Mouse (Mus musculus) forebrain, embryonic 10.5 days (tissue): Measurements from ENCODE around the gene Sned1. TPM values are rescaled to one million over a fixed set of nuclear protein-coding genes. Genes with fewer than 3 reads are reported as not detected.
A peak's percentile ranks its signal among the peaks of the same experiment; 100 is the strongest.

Experiments used
- DNase-seq: peaks from one replicate; pipeline ENCODE4 v3.0.0-alpha.2; 2017; ENCODE audit warnings: low spot score; ENCODE audit errors: extremely low spot score
- H3K27ac ChIP-seq: fragments of 300-500 bp; sonication (generic); 2 replicates; pipeline ENCODE4 v1.5.1; 2016; ENCODE audit warnings: mild to moderate bottlenecking
- H3K27me3 ChIP-seq: fragments of 300-500 bp; sonication (generic); 2 replicates; pipeline ENCODE4 v1.6.1; 2016; ENCODE audit warnings: mild to moderate bottlenecking; ENCODE audit not compliant: poor library complexity, severe bottlenecking
- H3K36me3 ChIP-seq: fragments of 300-500 bp; sonication (generic); replicated peaks from 2 replicates; pipeline ENCODE4 v1.6.1; 2016; ENCODE audit warnings: mild to moderate bottlenecking, moderate library complexity
- H3K4me1 ChIP-seq: fragments of 300-500 bp; sonication (generic); 2 replicates; pipeline ENCODE4 v1.6.1; 2016
- H3K4me3 ChIP-seq: fragments of 300-500 bp; sonication (generic); 2 replicates; pipeline ENCODE4 v1.5.1; 2016; ENCODE audit warnings: mild to moderate bottlenecking, moderate library complexity
- H3K9me3 ChIP-seq: fragments of 300-500 bp; sonication (generic); 2 replicates; pipeline ENCODE4 v1.6.1; 2016; ENCODE audit warnings: mild to moderate bottlenecking, moderate library complexity
- WGBS: fragments of 180-500 bp; shearing (Covaris S2); methylation state at CpG from one replicate; pipeline ENCODE4 v1.1.7; 2016; 5-methylcytosine and 5-hydroxymethylcytosine counted together
- polyA plus RNA-seq: library from polyadenylated mRNA; unstranded; fragments of >200 nt; fragmentation: Nextera tagmentation; extraction: Ambion mirVana; gene quantifications from 2 replicates; pipeline ENCODE4 v1.2.1, GENCODE M21; 2016

Gene Sned1
- polyA plus RNA-seq, 1 experiment from 2014 or later: 1.9 TPM

DNA sequence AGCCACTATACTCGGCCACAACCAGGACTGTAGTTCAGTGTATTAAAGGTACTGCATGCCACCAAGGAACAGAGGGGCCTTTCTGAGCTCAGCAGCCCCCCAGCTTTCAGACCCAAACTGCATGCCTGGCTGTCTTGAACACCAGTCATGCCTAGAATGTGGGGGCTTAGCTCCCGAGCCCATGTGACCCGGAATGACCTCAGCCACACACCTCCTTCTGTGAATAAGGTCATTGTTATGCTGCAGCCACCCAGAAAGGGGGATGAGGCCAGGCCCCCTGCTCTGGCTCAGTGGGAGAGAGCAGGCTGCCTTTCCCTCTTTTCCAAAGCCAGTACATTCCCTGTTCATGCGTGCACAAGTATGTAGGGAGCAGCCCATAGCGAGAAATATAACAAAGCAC lies 21.0 kb upstream of the Sned1 start:
- Histone ChIP-seq H3K9me3 (no peaks in the 10 kb centered on the region), H3K27me3 (peaks cover 4% of the 10 kb centered on the region; the same call in 1 of the 2 replicates), H3K4me1 (peaks cover 62% of the 10 kb centered on the region), H3K36me3 (no peaks in the 10 kb centered on the region), H3K27ac (peak overlapping the region; percentile 67), H3K4me3 (no peak overlapping the region)
- 28% methylated on average over 5 of the region's 5 CpGs for WGBS
- peak; percentile 24 for DNase-seq

DNA sequence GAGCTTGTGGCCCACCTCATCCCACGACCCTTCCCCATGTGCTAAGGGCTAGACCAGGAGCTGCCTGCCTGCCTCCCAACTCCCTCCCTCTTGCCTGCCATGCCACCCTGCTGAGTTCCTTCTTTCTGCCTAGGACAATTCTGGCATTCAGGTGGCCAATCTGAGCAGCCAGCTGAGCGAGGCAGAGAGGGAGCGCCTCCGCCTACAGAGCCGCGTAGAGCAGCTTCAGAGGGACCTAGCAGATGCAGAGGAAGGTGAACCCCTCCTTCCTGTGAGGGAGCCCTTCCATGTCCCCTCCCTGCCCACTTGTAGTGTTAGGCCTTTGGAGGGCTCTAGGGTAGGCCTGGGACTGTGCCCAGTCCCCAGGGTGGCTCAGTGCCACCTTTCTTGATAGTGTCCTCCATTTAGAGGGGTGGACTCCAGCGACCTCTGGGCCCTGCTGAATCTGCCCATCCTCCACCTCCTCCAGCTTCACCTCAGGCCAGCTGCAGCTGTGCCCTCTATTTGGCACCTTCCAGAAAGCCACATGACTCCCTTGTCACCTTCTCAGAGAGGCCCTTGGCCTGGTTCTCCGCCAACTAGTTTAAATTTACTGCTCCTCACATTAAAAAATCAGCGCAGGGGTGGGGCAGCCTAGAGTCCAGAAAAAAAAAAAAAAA lies 18.7 kb upstream of the Sned1 start:
- DNase-seq: no peak
- Histone ChIP-seq H3K27ac (peak overlapping the region; percentile 56), H3K27me3 (peaks cover 4% of the 10 kb centered on the region; the same call in 1 of the 2 replicates), H3K4me3 (no peak overlapping the region), H3K9me3 (no peaks in the 10 kb centered on the region), H3K36me3 (no peaks in the 10 kb centered on the region), H3K4me1 (peaks cover 60% of the 10 kb centered on the region)
- 72% methylated on average over 9 of the region's 9 CpGs for WGBS

DNA sequence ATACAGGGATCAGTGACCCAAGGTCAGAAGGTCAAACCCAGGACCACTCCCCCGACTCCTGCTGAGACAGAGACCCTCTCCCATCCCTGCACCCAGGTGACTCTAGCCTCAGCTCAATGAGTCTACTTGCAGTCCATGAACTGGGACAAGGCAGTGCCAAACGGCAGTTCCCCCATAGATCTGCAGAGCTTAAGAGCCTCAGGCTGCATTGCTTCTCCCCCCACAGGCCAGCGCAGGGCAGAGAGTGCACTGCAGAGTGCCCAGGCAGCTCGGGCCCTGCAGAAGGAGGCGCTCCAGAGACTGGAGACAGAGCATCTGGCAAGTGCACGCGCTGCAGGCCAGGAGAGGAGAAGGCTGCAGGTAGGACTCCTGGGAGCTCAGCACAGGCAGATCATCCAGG lies 18.1 kb upstream of the Sned1 start:
- H3K9me3 ChIP-seq: no peaks in the 10 kb centered on the region
- no peaks in the 10 kb centered on the region for H3K36me3 ChIP-seq
- H3K4me1 ChIP-seq: peaks cover 57% of the 10 kb centered on the region
- DNase-seq: no peak
- no peak overlapping the region for H3K4me3 ChIP-seq
- peak overlapping the region; percentile 60; the same call in 1 of the 2 replicates for H3K27ac ChIP-seq
- WGBS: 37% methylated on average over 7 of the region's 7 CpGs
- H3K27me3 ChIP-seq: peaks cover 4% of the 10 kb centered on the region; the same call in 1 of the 2 replicates

DNA sequence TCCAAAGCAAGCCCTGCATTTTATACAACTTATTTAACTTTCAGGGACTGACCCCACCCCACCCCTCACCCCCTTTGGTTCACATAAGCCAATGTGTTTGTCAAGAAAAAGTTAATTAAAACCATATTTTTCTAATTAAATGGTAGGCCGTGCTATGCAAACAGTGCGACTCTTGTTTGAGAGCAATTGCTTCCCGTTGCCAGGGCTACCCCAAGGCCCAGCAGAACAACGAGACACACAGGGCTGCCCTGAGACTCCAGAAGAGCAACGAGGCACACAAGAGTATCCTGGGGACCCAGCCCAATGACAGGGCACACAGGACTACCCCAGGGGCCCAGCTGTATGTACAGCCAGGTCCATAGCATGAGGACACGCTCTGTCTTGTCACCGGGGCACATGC lies 14.9 kb upstream of the Sned1 start:
- peak overlapping the region; percentile 72 for H3K27ac ChIP-seq
- H3K27me3 ChIP-seq: peaks cover 23% of the 10 kb centered on the region
- no peak overlapping the region for H3K4me3 ChIP-seq
- DNase-seq: no peak
- H3K9me3 ChIP-seq: no peaks in the 10 kb centered on the region
- H3K4me1 ChIP-seq: peaks cover 52% of the 10 kb centered on the region
- no peaks in the 10 kb centered on the region for H3K36me3 ChIP-seq
- 61% methylated on average over 7 of the region's 7 CpGs for WGBS

DNA sequence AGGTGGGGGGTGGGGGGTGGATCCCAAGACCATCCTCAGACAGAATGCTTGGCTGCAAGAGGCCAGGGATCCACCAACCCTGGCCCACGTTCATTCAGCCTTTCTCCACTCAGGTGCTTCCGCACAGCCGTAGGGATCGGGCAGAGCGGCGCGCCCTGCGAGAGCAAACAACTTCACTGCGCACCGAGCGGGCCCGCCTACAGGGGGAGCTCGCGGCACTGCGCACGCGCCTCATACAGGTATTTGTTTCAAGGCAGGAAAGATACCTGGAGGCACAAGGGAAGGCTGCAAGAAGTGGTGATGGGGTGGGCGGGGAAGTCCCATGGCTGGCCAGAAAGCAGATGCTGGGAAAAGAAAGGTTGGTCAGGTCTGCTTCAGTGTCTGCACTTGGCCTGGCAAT lies 11.7 kb upstream of the Sned1 start:
- H3K36me3 ChIP-seq: no peaks in the 10 kb centered on the region
- no peak overlapping the region for H3K4me3 ChIP-seq
- H3K27ac ChIP-seq: no peak overlapping the region
- H3K4me1 ChIP-seq: peaks cover 36% of the 10 kb centered on the region
- H3K9me3 ChIP-seq: no peaks in the 10 kb centered on the region
- peak; percentile 38 for DNase-seq
- 5% methylated on average over 18 of the region's 18 CpGs for WGBS
- peaks cover 23% of the 10 kb centered on the region for H3K27me3 ChIP-seq

DNA sequence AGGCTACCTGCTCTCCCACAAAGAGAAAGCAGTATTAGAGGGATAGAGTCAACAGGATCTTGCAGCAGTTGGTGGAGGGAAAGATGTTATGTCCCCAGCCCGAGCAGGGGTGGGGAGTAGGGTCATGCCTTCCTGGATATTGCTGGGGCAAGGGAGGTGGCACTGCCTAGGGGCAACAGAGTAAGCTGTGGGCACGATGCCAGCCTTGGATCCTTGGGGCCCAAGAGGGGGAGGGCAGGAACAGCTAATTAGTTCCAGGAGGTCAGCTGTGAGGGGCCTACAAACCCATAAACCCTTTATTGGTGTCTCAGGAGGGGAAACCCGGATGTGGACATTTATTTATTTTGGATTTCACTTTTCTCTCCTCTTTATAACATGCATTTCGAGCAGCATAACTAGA lies 10.4 kb upstream of the Sned1 start:
- H3K27me3 ChIP-seq: peaks cover 23% of the 10 kb centered on the region
- 0 out of 2 replicates have a peak overlapping the region, but pooled peaks have one; percentile 26 for H3K27ac ChIP-seq
- 60% methylated on average over 4 of the region's 4 CpGs for WGBS
- no peaks in the 10 kb centered on the region for H3K9me3 ChIP-seq
- no peak overlapping the region for H3K4me3 ChIP-seq
- H3K4me1 ChIP-seq: peaks cover 29% of the 10 kb centered on the region
- no peaks in the 10 kb centered on the region for H3K36me3 ChIP-seq
- no peak for DNase-seq

DNA sequence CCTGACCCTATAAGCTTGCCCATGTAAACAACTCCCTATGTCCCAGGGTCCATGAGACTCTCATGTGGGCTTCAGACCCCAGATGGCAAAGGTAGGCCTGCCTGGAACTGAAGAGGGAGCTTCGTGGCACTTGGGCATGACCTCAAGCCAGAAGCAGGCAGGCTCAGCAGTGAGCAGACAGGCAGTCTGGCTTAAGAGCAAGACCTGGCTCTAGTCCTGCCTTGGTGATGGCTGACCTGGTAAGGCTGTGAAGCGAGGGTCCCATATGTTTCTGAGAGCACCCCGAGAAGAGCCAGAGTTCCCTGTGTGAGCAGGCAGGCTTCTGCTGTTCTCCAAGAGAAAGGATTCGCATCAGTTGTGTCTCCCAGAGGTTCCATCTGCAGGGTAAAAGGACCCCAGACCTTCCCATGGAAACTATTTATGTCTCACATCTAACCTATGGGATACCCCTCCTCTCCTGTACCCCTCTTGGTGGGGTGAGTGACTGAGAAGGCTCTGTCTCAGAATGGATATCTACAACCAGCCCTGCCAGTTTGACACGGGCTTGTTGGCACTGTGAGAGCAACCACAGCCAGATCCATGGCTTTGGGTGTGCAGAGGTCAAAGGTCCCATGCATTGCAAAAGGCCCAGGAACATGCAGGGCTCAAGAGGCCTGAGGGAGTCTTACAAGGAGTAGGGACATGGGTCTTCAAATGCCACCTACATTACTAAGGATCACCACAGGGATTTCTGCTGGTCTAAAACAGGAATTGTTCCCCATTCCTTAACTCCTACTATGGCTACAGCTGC lies 9.7 kb upstream of the Sned1 start:
- peaks cover 23% of the 10 kb centered on the region for H3K27me3 ChIP-seq
- no peaks in the 10 kb centered on the region for H3K9me3 ChIP-seq
- DNase-seq: no peak
- H3K4me1 ChIP-seq: peaks cover 23% of the 10 kb centered on the region
- H3K36me3 ChIP-seq: no peaks in the 10 kb centered on the region
- 85% methylated on average over 5 of the region's 5 CpGs for WGBS
- H3K4me3 ChIP-seq: no peak overlapping the region
- 0 out of 2 replicates have a peak overlapping the region, but pooled peaks have one; percentile 11 for H3K27ac ChIP-seq

DNA sequence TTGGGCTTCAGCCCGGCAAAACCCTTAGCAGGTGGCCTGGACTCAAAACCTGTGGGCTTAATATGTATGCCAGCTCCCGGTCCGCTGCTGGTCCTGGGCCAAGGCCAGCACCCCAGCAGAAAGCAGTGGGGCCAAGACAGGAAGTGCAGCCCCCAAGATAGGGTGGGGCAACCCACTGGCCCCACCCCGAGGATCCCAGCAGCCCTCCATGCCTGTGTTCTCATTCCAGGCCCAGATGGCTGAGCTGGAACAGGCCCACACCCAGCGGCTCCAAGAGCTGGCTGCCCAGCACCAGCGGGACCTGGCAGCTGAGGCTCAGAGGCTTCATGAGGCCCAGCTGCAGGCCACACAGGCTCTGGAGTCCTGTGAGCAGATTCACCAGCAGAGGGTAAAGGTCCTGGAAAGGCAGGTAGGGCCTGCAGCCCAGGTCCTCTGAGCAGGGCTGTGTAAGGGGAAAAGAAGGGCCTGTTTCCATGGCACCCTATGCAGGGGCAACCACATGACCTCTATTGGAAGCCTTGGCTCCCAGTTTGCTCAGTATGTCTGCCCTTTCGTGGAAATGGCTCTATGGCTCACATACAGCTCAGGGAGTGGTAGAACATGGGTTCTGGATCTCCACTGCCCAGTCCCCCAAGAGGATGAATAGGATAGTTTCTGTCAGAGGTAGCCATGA lies 8.2 kb upstream of the Sned1 start:
- no peaks in the 10 kb centered on the region for H3K9me3 ChIP-seq
- no peak for DNase-seq
- 85% methylated on average over 7 of the region's 7 CpGs for WGBS
- H3K4me1 ChIP-seq: peaks cover 19% of the 10 kb centered on the region
- H3K36me3 ChIP-seq: no peaks in the 10 kb centered on the region
- H3K4me3 ChIP-seq: no peak overlapping the region
- H3K27ac ChIP-seq: peak overlapping the region; percentile 22; the same call in 1 of the 2 replicates
- peaks cover 23% of the 10 kb centered on the region for H3K27me3 ChIP-seq

DNA sequence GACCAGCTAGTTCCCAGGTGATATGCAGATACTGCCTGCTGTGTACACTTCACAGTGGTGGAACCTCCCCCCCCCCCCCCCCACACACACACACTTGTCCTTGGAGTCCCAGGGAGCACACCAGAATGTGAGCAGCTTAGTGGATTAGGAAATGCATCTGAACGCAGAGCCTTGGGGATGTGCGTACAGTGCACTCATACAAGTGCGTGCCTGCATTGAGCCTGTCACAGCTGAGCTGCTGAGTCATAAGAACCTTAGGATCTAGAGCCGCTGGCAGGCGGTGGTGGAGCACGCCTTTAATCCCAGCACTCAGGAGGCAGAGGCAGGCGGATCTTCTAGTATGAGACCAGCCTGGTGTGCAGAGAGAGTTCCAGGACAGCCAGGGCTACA lies 7.7 kb upstream of the Sned1 start:
- Histone ChIP-seq H3K27me3 (peaks cover 19% of the 10 kb centered on the region), H3K9me3 (no peaks in the 10 kb centered on the region), H3K4me1 (peaks cover 21% of the 10 kb centered on the region), H3K27ac (no peak overlapping the region), H3K4me3 (no peak overlapping the region), H3K36me3 (no peaks in the 10 kb centered on the region)
- no peak for DNase-seq
- 95% methylated on average over 7 of the region's 7 CpGs for WGBS

DNA sequence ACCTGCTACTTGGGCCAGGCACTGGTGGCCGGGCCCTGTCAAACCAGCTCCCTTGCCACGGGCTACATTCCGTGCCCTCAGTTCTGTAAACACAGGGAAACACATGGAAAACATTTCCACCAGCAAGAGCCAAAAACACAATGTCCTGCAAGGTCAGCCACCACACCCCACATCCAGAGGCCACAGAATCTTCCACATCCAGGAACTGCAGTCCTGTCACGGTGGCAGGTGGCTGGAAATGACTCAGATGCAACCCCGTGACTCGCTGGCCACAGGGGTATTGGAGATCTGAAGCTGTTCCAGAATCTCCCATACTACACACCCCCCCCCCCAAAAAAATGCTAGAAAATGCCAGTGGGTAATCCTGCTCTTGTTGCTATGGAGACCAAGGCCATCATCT lies 6.4 kb upstream of the Sned1 start:
- DNase-seq: no peak
- H3K27ac ChIP-seq: no peak overlapping the region

DNA sequence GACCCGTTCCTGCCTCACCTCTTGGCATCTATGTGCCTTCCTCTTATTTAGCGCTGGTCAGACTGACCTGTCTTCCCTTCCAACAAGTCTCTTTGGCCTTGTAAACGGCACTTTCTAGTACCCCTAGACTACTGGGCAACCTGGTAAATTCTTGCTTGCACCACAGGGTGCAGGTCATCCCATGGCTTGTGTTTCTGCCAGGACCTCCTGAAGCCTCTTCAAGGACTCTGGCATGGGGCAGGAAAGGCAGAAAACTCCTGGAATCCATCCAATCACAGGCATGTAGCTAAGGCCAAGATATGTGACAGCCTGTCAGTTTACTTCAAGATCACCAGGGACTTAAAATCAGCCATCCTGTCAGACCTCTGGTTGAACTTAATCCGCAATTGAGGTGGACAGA lies 6.0 kb upstream of the Sned1 start:
- H3K4me1 ChIP-seq: peaks cover 10% of the 10 kb centered on the region
- no peak overlapping the region for H3K4me3 ChIP-seq
- no peaks in the 10 kb centered on the region for H3K9me3 ChIP-seq
- peaks cover 17% of the 10 kb centered on the region for H3K27me3 ChIP-seq
- no peaks in the 10 kb centered on the region for H3K36me3 ChIP-seq
- no peak for DNase-seq
- 84% methylated on average over 4 of the region's 4 CpGs for WGBS
- no peak overlapping the region for H3K27ac ChIP-seq

More for the DNA sequence above, 6.4 kb upstream of the Sned1 start:
- no peaks in the 10 kb centered on the region for H3K9me3 ChIP-seq
- H3K4me1 ChIP-seq: peaks cover 13% of the 10 kb centered on the region
- H3K36me3 ChIP-seq: no peaks in the 10 kb centered on the region
- WGBS: 82% methylated on average over 6 of the region's 6 CpGs
- H3K27me3 ChIP-seq: peaks cover 17% of the 10 kb centered on the region
- no peak overlapping the region for H3K4me3 ChIP-seq

DNA sequence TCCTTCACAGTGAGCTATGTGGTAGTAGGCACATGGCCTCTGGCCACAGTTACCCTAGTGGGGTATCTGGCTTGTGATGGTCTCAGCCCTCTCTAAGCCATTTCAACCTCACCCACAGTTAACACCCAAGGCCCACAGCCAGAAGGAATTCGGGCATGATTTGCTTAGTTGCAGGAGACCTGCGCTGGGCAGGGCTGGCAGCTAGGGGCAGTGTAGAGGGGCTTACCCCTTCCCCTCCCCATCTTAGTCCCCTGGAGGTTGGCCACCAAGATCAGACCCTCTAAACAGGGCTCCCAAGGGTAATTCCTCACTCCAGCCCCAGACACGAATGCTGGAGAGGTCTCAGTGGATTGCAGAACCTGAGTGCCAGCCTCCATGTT lies 894 bp downstream of the Sned1 start:
- DNase-seq: peak; percentile 22
- 15% methylated on average over 3 of the region's 3 CpGs for WGBS
- Histone ChIP-seq H3K27me3 (peaks cover 57% of the 10 kb centered on the region), H3K36me3 (no peaks in the 10 kb centered on the region), H3K4me3 (peak overlapping the region; percentile 69), H3K27ac (peak overlapping the region; percentile 73; the same call in 1 of the 2 replicates), H3K4me1 (peaks cover 24% of the 10 kb centered on the region), H3K9me3 (no peaks in the 10 kb centered on the region)

DNA sequence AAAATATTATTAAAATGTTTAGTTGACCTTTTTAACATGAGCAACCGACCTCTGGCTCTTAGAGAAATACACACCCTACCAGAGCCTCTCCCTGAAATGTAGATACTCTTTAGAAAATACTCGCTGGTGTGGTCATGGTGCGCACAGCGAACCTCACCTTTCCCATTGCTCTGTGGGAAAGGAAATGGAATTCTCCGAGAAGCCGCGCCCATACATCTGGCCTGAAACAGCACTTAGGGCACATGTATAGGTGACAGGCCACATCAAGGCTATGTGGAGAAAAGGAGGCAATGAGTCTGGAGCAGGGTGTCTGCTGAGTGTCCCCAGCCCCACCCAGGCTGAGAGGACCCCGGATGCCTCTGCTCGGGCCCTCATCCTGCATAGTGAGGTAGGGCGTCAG lies 2.0 kb downstream of the Sned1 start:
- Histone ChIP-seq H3K4me1 (peaks cover 24% of the 10 kb centered on the region), H3K27me3 (peaks cover 57% of the 10 kb centered on the region), H3K27ac (no peak overlapping the region), H3K4me3 (no peak overlapping the region), H3K36me3 (no peaks in the 10 kb centered on the region), H3K9me3 (no peaks in the 10 kb centered on the region)
- 89% methylated on average over 10 of the region's 10 CpGs for WGBS
- no peak for DNase-seq
